7 mouse cellular contexts compared by ENCODE assay signal in genomic region chr16:62786621-62787331, GRCm38 (mm10). TPM values are rescaled to one million over a fixed set of nuclear protein-coding genes. Genes with fewer than 3 reads are reported as not detected.
DNase-seq lines count a peak whose midpoint lies in the region; ATAC-seq and TF ChIP-seq lines count a peak whose summit lies in the region.

TSS of gene Nsun3 (minus strand) at chr16:62786818.

- peak; percentile 82; the same call in 1 of the 2 replicates for TF ChIP-seq POLR2A in small intestine, adult 2 months (IDR thresholded peaks at IDR 0.05; ENCODE audit: low read depth, low read length)

- peak; percentile 91 for DNase-seq in adrenal gland, postnatal 10 days
- peak; percentile 94 for DNase-seq in embryonic facial prominence, embryonic 10.5 days (ENCODE audit: low spot score)
- peak; percentile 78 for DNase-seq in gonadal fat pad, adult 2 months (ENCODE audit: low read depth)
- DNase-seq in left cerebral cortex, postnatal 4 days, result peak; percentile 93

- no peaks in the 10 kb centered on the region for H3K36me3 ChIP-seq in embryonic facial prominence, embryonic 10.5 days (replicated peaks)
- no peaks in the 10 kb centered on the region for H3K36me3 ChIP-seq in intestine, postnatal 0 days (ENCODE audit: control insufficient read depth, insufficient read depth)
- H3K36me3 ChIP-seq in midbrain, embryonic 12.5 days, result no peaks in the 10 kb centered on the region
- no peaks in the 10 kb centered on the region for H3K36me3 ChIP-seq in small intestine, adult 2 months (ENCODE audit: control insufficient read depth, insufficient read depth, low read length)

- ATAC-seq in intestine, postnatal 0 days, result peak; percentile 100
- peak; percentile 96 for ATAC-seq in midbrain, embryonic 12.5 days (ENCODE audit: low FRiP score, low read depth)

- intact Hi-C loops in left cerebral cortex, postnatal 4 days (cut with DNase I), result no loop called here

- H3K4me2 ChIP-seq in intestine, postnatal 0 days (replicated peaks; ENCODE audit: low read depth), result peak within 1 kb of the TSS; percentile 78
- peak within 1 kb of the TSS; percentile 73 for H3K4me2 ChIP-seq in midbrain, embryonic 12.5 days (replicated peaks)

- H3K27ac ChIP-seq in embryonic facial prominence, embryonic 10.5 days (replicated peaks), result peak within 1 kb of the TSS; percentile 94
- H3K27ac ChIP-seq in intestine, postnatal 0 days (ENCODE audit: low read depth, low read length), result peak within 1 kb of the TSS; percentile 90
- peak within 1 kb of the TSS; percentile 81 for H3K27ac ChIP-seq in midbrain, embryonic 12.5 days (replicated peaks)
- H3K27ac ChIP-seq in small intestine, adult 2 months (ENCODE audit: insufficient read depth, low read depth, low read length), result peak within 1 kb of the TSS; percentile 91

- WGBS in embryonic facial prominence, embryonic 10.5 days, result 4% methylated on average over 41 of the region's 41 CpGs
- WGBS in intestine, postnatal 0 days, result 2% methylated on average over 41 of the region's 41 CpGs
- 3% methylated on average over 41 of the region's 41 CpGs for WGBS in midbrain, embryonic 12.5 days
- WGBS in small intestine, adult 2 months, result 1% methylated on average over 41 of the region's 41 CpGs

- 0 out of 2 replicates have a peak, but pooled peaks have one; percentile 22 for TF ChIP-seq CTCF in intestine, postnatal 0 days (IDR thresholded peaks at IDR 0.05; ENCODE audit: low read depth)
- TF ChIP-seq CTCF in small intestine, adult 2 months (IDR thresholded peaks at IDR 0.05; ENCODE audit: extremely low read depth, insufficient read length, insufficient replicate concordance, low read depth, low read length), result no peak

- no peaks in the 10 kb centered on the region for H3K9me3 ChIP-seq in embryonic facial prominence, embryonic 10.5 days
- no peaks in the 10 kb centered on the region for H3K9me3 ChIP-seq in intestine, postnatal 0 days (ENCODE audit: control insufficient read depth)
- no peaks in the 10 kb centered on the region for H3K9me3 ChIP-seq in midbrain, embryonic 12.5 days

- H3K27me3 ChIP-seq in embryonic facial prominence, embryonic 10.5 days (replicated peaks; ENCODE audit: low read depth, poor library complexity, severe bottlenecking), result no peaks in the 10 kb centered on the region
- H3K27me3 ChIP-seq in intestine, postnatal 0 days (replicated peaks; ENCODE audit: control insufficient read depth, insufficient read depth, low read length), result no peaks in the 10 kb centered on the region
- no peaks in the 10 kb centered on the region for H3K27me3 ChIP-seq in midbrain, embryonic 12.5 days
- no peaks in the 10 kb centered on the region for H3K27me3 ChIP-seq in small intestine, adult 2 months (ENCODE audit: control insufficient read depth, insufficient read depth, low read length)

- peaks cover 16% of the 10 kb centered on the region for H3K4me1 ChIP-seq in embryonic facial prominence, embryonic 10.5 days
- peaks cover 4% of the 10 kb centered on the region; the same call in 1 of the 2 replicates for H3K4me1 ChIP-seq in intestine, postnatal 0 days (replicated peaks; ENCODE audit: control insufficient read depth, insufficient read depth, low read length)
- peaks cover 17% of the 10 kb centered on the region for H3K4me1 ChIP-seq in midbrain, embryonic 12.5 days
- H3K4me1 ChIP-seq in small intestine, adult 2 months (ENCODE audit: control insufficient read depth, insufficient read depth, insufficient read length, low read length), result peaks cover 5% of the 10 kb centered on the region; the same call in 1 of the 2 replicates

- peak within 1 kb of the TSS; percentile 82 for H3K4me3 ChIP-seq in embryonic facial prominence, embryonic 10.5 days
- H3K4me3 ChIP-seq in intestine, postnatal 0 days (ENCODE audit: low read depth, low read length), result peak within 1 kb of the TSS; percentile 71
- H3K4me3 ChIP-seq in midbrain, embryonic 12.5 days, result peak within 1 kb of the TSS; percentile 83
- H3K4me3 ChIP-seq in small intestine, adult 2 months (ENCODE audit: low read depth, low read length), result peak within 1 kb of the TSS; percentile 87

- H3K9ac ChIP-seq in intestine, postnatal 0 days (ENCODE audit: low read depth, low read length), result peak within 1 kb of the TSS; percentile 74
- H3K9ac ChIP-seq in midbrain, embryonic 12.5 days (replicated peaks), result peak within 1 kb of the TSS; percentile 84

RNA-seq across cellular contexts. Expression of gene Nsun3, which starts in this region (rescaled TPM):
- 10 to 100 TPM; 17.1 to 20.1 TPM for total RNA-seq in adrenal gland, postnatal 10 days (2021)
- polyA plus RNA-seq in embryonic facial prominence, embryonic 10.5 days (2016; fragmentation: Nextera tagmentation; extraction: Ambion mirVana), result 6.1 and 7.4 TPM in 2 replicates
- polyA plus RNA-seq in gonadal fat pad, adult 2 months (2012; rRNA removed), result 9.3 and 10.7 TPM in 2 replicates
- 6.0 and 6.3 TPM in 2 replicates for polyA plus RNA-seq in intestine, postnatal 0 days (2015; fragmentation: Nextera tagmentation; extraction: Ambion mirVana)
- total RNA-seq in left cerebral cortex, postnatal 4 days (2021), result 10 to 100 TPM; 14.0 to 15.2 TPM
- 12.1 and 12.8 TPM in 2 replicates for polyA plus RNA-seq in midbrain, embryonic 12.5 days (2016; fragmentation: Nextera tagmentation; extraction: Ambion mirVana)
- 1.8 and 4.0 TPM in 2 replicates for polyA plus RNA-seq in small intestine, adult 2 months (2012; rRNA removed)

Comparison
In these comparisons a context has a peak if more than half of its experiments do, and no peak if none do; other contexts are left out.
1. Peak in every context shown above with its lines: DNase-seq, ATAC-seq, H3K4me3 ChIP-seq and H3K27ac ChIP-seq.